Mouse (Mus musculus) neural tube, embryonic 14.5 days (tissue): ENCODE data around the gene Dolpp1. TPM values are rescaled to one million over a fixed set of nuclear protein-coding genes. Genes with fewer than 3 reads are reported as not detected.
A peak's percentile ranks its signal among the peaks of the same experiment; 100 is the strongest.

Experiments used
- ATAC-seq: fragments of 200-750 bp; cut with Nextera tagmentation; 2 replicates; pipeline ENCODE4 v1.8.0; 2017; ENCODE audit warnings: low read depth, mild to moderate bottlenecking, moderate TSS enrichment, moderate library complexity
- H3K27ac ChIP-seq: fragments of 300-500 bp; sonication (generic); 2 replicates; pipeline ENCODE4 v1.5.1; 2014; ENCODE audit warnings: low read depth, mild to moderate bottlenecking, control low read depth, low read length, moderate library complexity, mixed read lengths
- H3K27me3 ChIP-seq: fragments of 300-500 bp; sonication (generic); 2 replicates; pipeline ENCODE4 v1.6.1; 2014; ENCODE audit warnings: low read length; ENCODE audit not compliant: control insufficient read depth, insufficient read depth
- H3K36me3 ChIP-seq: fragments of 300-500 bp; sonication (generic); 2 replicates; pipeline ENCODE4 v1.6.1; 2014; ENCODE audit warnings: low read length, mixed read lengths; ENCODE audit not compliant: control insufficient read depth, insufficient read depth
- H3K4me1 ChIP-seq: fragments of 300-500 bp; sonication (generic); 2 replicates; pipeline ENCODE4 v1.6.1; 2014; ENCODE audit warnings: low read length; ENCODE audit not compliant: control insufficient read depth, insufficient read depth
- H3K4me2 ChIP-seq: fragments of 300-500 bp; sonication (generic); 2 replicates; pipeline ENCODE4 v1.6.1; 2014; ENCODE audit warnings: mild to moderate bottlenecking, low read depth, low read length, control low read depth
- H3K4me3 ChIP-seq: fragments of 300-500 bp; sonication (generic); 2 replicates; pipeline ENCODE4 v1.5.1; 2014; ENCODE audit warnings: low read depth, low read length, control low read depth, mixed read lengths
- H3K9ac ChIP-seq: fragments of 300-500 bp; sonication (generic); replicated peaks from 2 replicates; pipeline ENCODE4 v1.6.1; 2014; ENCODE audit warnings: low read depth, mild to moderate bottlenecking, control low read depth, low read length, mixed read lengths
- H3K9me3 ChIP-seq: fragments of 300-500 bp; sonication (generic); 2 replicates; pipeline ENCODE4 v1.6.1; 2016; ENCODE audit warnings: low read length; ENCODE audit not compliant: control insufficient read depth
- WGBS: fragments of 180-500 bp; shearing (Covaris S2); extraction: QIAGEN DNeasy Blood & Tissue Kit; methylation state at CpG from one replicate; pipeline ENCODE4 v1.1.7; 2014; 5-methylcytosine and 5-hydroxymethylcytosine counted together
- polyA plus RNA-seq: library from polyadenylated mRNA; unstranded; fragments of >200 nt; fragmentation: Nextera tagmentation; extraction: Ambion mirVana; gene quantifications from 2 replicates; pipeline ENCODE4 v1.2.1, GENCODE M21; 2014

Dolpp1 gene
- polyA plus RNA-seq, 1 experiment from 2014 or later = 57.7 TPM

GRCm38 (mm10) chr2:30386913-30387312, 5.1 kb upstream of the Dolpp1 start:
- H3K36me3 ChIP-seq = peaks cover 12% of the 10 kb centered on the region; the same call in 1 of the 2 replicates
- H3K9me3 ChIP-seq = no peaks in the 10 kb centered on the region
- WGBS = 80% methylated on average over 9 of the region's 9 CpGs

GRCm38 (mm10) chr2:30389000-30389399, 3.1 kb upstream of the Dolpp1 start:
- Histone ChIP-seq H3K27ac (no peak overlapping the region), H3K4me3 (no peak overlapping the region), H3K4me2 (no peak overlapping the region), H3K4me1 (peaks cover 11% of the 10 kb centered on the region), H3K27me3 (no peaks in the 10 kb centered on the region), H3K9ac (no peak overlapping the region), H3K9me3 (no peaks in the 10 kb centered on the region), H3K36me3 (peaks cover 6% of the 10 kb centered on the region; the same call in 1 of the 2 replicates)
- no peak for ATAC-seq
- WGBS = 95% methylated on average over 2 of the region's 2 CpGs

More at GRCm38 (mm10) chr2:30386913-30387312, 5.1 kb upstream of the Dolpp1 start:
- Histone ChIP-seq H3K4me3 (no peak overlapping the region), H3K27me3 (no peaks in the 10 kb centered on the region), H3K4me2 (no peak overlapping the region), H3K4me1 (no peaks in the 10 kb centered on the region), H3K27ac (no peak overlapping the region), H3K9ac (no peak overlapping the region)
- no peak for ATAC-seq

GRCm38 (mm10) chr2:30392577-30393369, 719 bp downstream of the Dolpp1 start:
- WGBS = under 1% methylated on average over 54 of the region's 54 CpGs
- Histone ChIP-seq H3K4me3 (peak overlapping the region; percentile 65), H3K9me3 (no peaks in the 10 kb centered on the region), H3K36me3 (peaks cover 8% of the 10 kb centered on the region; the same call in 1 of the 2 replicates), H3K27ac (peak overlapping the region; percentile 89), H3K4me1 (peaks cover 13% of the 10 kb centered on the region), H3K9ac (peak overlapping the region; percentile 72), H3K4me2 (peak overlapping the region; percentile 87), H3K27me3 (no peaks in the 10 kb centered on the region)
- ATAC-seq = peak; percentile 80

- Histone ChIP-seq H3K9me3 (no peaks in the 10 kb centered on the region), H3K4me3 (peak overlapping the region; percentile 65), H3K27ac (no peak overlapping the region), H3K36me3 (peaks cover 8% of the 10 kb centered on the region; the same call in 1 of the 2 replicates), H3K9ac (peak overlapping the region; percentile 72), H3K4me1 (peaks cover 13% of the 10 kb centered on the region), H3K4me2 (peak overlapping the region; percentile 87), H3K27me3 (no peaks in the 10 kb centered on the region)
- ATAC-seq = no peak
- WGBS = 93% methylated on average over 1 of the region's 1 CpGs
Observed at GRCm38 (mm10) chr2:30393370-30393656, 1.3 kb downstream of the Dolpp1 start.

- WGBS = 88% methylated on average over 7 of the region's 7 CpGs
- no peak overlapping the region for H3K4me3 ChIP-seq
- no peaks in the 10 kb centered on the region for H3K27me3 ChIP-seq
- no peak overlapping the region for H3K4me2 ChIP-seq
- H3K9me3 ChIP-seq = no peaks in the 10 kb centered on the region
- no peak overlapping the region for H3K27ac ChIP-seq
- H3K4me1 ChIP-seq = peaks cover 22% of the 10 kb centered on the region
- H3K36me3 ChIP-seq = peaks cover 27% of the 10 kb centered on the region
- no peak for ATAC-seq
- no peak overlapping the region for H3K9ac ChIP-seq
Observed at GRCm38 (mm10) chr2:30395757-30396156, 3.7 kb downstream of the Dolpp1 start.

GRCm38 (mm10) chr2:30396246-30396645, 4.2 kb downstream of the Dolpp1 start:
- Histone ChIP-seq H3K27ac (no peak overlapping the region), H3K4me1 (peaks cover 22% of the 10 kb centered on the region), H3K4me2 (no peak overlapping the region), H3K36me3 (peaks cover 31% of the 10 kb centered on the region), H3K9me3 (no peaks in the 10 kb centered on the region), H3K27me3 (no peaks in the 10 kb centered on the region), H3K9ac (no peak overlapping the region), H3K4me3 (no peak overlapping the region)
- WGBS = 88% methylated on average over 7 of the region's 7 CpGs
- ATAC-seq = no peak

GRCm38 (mm10) chr2:30397986-30398512, 6.0 kb downstream of the Dolpp1 start:
- no peak overlapping the region for H3K9ac ChIP-seq
- H3K9me3 ChIP-seq = no peaks in the 10 kb centered on the region
- H3K4me3 ChIP-seq = no peak overlapping the region
- H3K4me2 ChIP-seq = no peak overlapping the region
- peaks cover 32% of the 10 kb centered on the region for H3K36me3 ChIP-seq
- no peaks in the 10 kb centered on the region for H3K27me3 ChIP-seq
- peaks cover 21% of the 10 kb centered on the region for H3K4me1 ChIP-seq
- H3K27ac ChIP-seq = no peak overlapping the region
- WGBS = 84% methylated on average over 10 of the region's 10 CpGs
- no peak for ATAC-seq

- Histone ChIP-seq H3K4me3 (no peak overlapping the region), H3K27ac (peak overlapping the region; percentile 71), H3K4me2 (no peak overlapping the region), H3K4me1 (0 out of 2 replicates have a peak, but pooled peaks cover 9% of the 10 kb centered on the region), H3K9ac (peak overlapping the region; percentile 32; the same call in 1 of the 2 replicates), H3K27me3 (no peaks in the 10 kb centered on the region), H3K9me3 (no peaks in the 10 kb centered on the region), H3K36me3 (peaks cover 43% of the 10 kb centered on the region)
- WGBS = 21% methylated on average over 20 of the region's 20 CpGs
- ATAC-seq = 0 out of 2 replicates have a peak, but pooled peaks have one; percentile 47
Observed at GRCm38 (mm10) chr2:30399191-30400171, 7.4 kb downstream of the Dolpp1 start.
